Mouse (Mus musculus) right cerebral cortex, adult 2 months (tissue): ENCODE results near the gene Izumo1.
"Not testable (repeated sequence)": the region's sequence is repeated elsewhere in the genome, so short reads cannot be mapped to it uniquely, and the experiment has no call there.

ENCODE experiments used
- DNase-seq, 2 experiments: peaks; one replicate each; pipeline ENCODE4 v3.0.0; 2021 to 2022; ENCODE audit warnings: low spot score in 2 of 2

Izumo1 gene

GRCm38 (mm10) chr7:45642503-45643255 is 21.1 kb downstream of the Izumo1 start:
- DNase-seq, result no peak

GRCm38 (mm10) chr7:45643441-45644178 is 22.0 kb downstream of the Izumo1 start:
- DNase-seq, result peak; percentile 89 to 93

GRCm38 (mm10) chr7:45644183-45644582 is 22.6 kb downstream of the Izumo1 start:
- DNase-seq, result peak; percentile 68 to 74

- no peak for DNase-seq
These were observed 23.4 kb downstream of the Izumo1 start for GRCm38 (mm10) chr7:45644872-45645590.

GRCm38 (mm10) chr7:45645591-45645971 is 24.0 kb downstream of the Izumo1 start:
- no peak for DNase-seq

DNA sequence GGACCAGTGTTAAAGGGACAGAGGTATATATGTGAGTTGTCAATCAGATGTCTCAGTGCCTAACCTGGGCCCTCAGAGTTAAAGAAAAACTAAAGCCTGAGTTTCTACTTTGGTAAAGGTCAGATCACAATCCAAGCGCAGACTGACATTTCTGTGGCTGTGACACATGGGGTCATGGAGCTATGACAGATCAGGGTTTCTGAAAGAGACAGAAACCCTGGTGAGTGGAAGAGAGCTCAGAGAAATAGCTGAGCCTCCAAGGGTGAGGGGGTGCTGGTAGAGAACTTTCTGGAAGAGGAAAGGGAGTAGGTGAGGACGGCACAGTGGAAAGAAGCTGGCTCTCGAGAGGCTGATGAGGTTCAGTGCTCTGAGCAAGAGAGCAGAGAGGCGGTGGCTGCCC is 25.1 kb downstream of the Izumo1 start:
- DNase-seq, result no peak

DNA sequence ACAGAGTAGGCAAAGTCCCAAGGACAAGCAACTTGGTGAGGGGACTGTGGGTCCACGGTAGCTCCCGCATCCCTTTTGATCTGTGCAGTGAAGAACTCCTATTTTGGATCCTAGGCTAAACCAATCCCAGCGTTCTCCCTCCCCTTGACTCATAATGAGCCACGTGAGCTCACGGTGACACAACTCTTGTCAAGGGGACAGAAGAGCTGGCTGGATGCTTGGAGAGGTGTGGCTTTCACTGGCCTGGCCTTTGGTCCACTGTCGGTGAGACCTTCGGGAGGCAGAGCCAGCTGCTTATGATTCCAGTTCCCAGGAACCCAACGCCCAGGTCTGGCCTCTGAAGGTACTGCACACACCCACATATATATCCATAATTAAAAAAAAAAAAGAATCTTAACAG is 27.7 kb downstream of the Izumo1 start:
- DNase-seq, result no peak

DNA sequence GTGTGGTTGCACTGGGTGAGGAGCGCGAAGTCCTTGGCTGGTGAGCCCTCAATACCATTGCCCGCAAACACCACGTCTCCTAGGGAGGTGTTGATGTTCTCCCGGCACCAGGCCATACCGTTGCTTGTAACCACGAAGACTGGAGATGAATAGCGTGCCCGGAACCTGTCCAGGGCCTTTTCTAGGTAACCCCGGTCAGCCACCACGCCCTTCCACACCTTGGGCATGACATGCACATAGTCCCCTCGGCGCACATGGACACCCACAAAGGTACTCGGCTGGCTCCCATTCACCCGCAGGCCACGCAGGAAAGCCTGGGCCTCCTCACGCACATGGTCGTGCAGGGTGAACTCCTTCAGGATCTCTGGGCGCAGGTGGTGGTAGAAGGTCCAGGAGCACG is 28.9 kb downstream of the Izumo1 start:
- not testable (repeated sequence) for DNase-seq

DNA sequence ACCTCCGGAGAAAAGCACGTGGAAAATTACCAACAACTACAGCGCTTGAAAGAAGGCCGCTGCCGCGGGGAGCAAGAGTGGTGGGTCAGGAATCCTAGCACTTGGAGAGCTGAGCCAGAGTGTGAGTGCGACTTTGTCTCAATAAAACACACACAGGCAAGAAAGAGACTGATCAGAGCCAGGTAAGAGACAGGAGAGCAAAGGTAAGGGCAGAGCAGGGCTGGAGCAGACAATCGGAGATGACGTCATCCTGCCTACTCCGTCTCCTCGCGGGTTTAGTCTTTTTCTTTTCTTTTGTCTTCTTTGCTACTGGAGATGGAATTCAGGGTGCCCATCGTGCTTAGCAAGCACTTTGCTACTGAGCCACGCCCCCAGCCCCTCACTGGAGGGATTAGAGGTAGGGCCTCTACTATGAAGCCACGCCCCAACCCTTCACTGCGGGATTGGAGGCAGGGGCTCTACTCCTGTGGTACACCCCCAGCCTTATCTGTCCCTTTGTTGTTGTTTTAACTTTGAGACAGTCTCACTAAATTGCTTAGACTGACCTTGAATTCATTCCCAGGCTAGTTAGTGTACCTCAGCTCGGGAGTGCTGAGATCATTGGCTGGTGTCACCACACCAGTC is 32.9 kb downstream of the Izumo1 start:
- DNase-seq, result no peak

GRCm38 (mm10) chr7:45660746-45661478 is 39.3 kb downstream of the Izumo1 start:
- no peak for DNase-seq

DNA sequence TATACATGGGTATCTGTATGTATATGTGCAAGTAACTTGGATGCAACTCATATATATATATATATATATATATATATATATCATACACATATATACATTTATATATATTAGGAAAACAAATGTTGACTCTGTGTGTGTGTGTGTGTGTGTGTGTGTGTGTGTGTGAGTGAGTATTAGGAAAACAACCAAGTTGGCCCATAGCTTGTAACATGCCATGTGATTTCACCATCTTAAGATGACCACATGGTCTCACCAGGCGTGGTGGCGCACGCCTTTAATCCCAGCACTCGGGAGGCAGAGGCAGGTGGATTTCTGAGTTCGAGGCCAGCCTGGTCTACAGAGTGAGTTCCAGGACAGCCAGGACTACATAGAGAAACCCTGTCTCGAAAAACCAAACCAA is 40.1 kb downstream of the Izumo1 start:
- not testable (repeated sequence) for DNase-seq

GRCm38 (mm10) chr7:45665303-45666138 is 43.9 kb downstream of the Izumo1 start:
- no peak for DNase-seq

DNA sequence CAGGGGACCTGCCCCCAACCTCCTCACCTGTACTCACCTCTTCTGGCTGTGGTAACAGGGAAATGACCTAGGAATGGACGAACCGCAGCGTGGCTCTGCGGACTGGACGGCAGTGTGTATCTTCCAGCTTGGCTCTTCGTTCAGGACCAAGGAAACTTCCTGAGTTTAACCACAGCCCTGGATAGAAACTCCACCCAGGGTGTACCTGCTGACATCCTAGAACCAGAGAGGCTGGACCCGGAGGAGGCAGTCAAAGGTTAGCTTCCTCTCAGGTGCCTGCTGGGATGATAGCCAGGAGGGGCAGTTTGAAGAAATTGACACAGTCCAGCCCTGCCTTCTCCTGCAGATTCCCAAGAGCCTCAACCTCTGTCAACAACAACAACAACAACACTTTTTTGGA is 44.5 kb downstream of the Izumo1 start, which contains the start of gene Fut2:
Gene Fut2, minus strand, starts transcription at position 234 of the 400 bp plus-strand sequence.
- DNase-seq, result no peak

- DNase-seq, result peak in 1 of 2 experiments; percentile 33
These were observed 46.1 kb downstream of the Izumo1 start for GRCm38 (mm10) chr7:45667761-45668160.

DNA sequence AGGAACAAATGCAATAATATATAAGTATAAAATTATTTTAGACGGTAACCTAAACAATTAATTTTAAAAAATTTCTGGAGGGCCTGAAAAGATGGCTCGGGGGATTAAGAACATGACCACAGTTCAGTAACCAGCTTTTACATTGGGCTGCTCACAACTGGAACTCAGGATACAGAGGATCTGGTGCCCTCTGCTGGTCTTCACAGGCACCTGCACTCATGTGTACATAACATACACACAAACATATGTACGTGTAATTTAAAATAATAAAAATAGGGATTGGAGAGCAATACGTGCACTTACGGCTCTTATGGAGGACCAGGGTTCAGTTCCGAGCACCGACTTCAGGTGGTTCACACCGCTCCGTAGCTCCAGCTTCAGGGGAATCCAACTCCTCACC is 47.3 kb downstream of the Izumo1 start:
- no peak for DNase-seq

- no peak for DNase-seq
These were observed 56.1 kb downstream of the Izumo1 start for GRCm38 (mm10) chr7:45677627-45678295.
